Mouse (Mus musculus) MEL (cell line): ENCODE measurements around the gene Tmem8b. TPM values are rescaled to one million over a fixed set of nuclear protein-coding genes. Genes with fewer than 3 reads are reported as not detected.

Source experiments
- DNase-seq: peaks from one replicate; pipeline ENCODE4 v3.0.0; 2011; ENCODE audit warnings: low read depth, low spot score
- H3K27ac ChIP-seq: 2 replicates; pipeline ENCODE4 v1.5.1; 2012; ENCODE audit warnings: low read depth, mild to moderate bottlenecking, control low read depth, low read length, moderate library complexity; ENCODE audit not compliant: control insufficient read depth
- H3K27me3 ChIP-seq, 2 experiments: fragments of 150-350 bp in 1 of 2; sonication (generic) in 1 of 2; 2 replicates each; pipeline ENCODE4 v1.6.1; 2012; ENCODE audit warnings: low read length in 2 of 2, mild to moderate bottlenecking in 2 of 2, improper control_type of control experiment in 1 of 2, moderate library complexity in 1 of 2; ENCODE audit not compliant: insufficient read depth in 2 of 2, control insufficient read depth in 1 of 2
- H3K36me3 ChIP-seq, 2 experiments: 2 replicates each; pipeline ENCODE4 v1.6.1; 2012 to 2014; ENCODE audit warnings: low read length in 2 of 2, improper control_type of control experiment in 1 of 2, inconsistent platforms in 1 of 2, mild to moderate bottlenecking in 1 of 2; ENCODE audit not compliant: insufficient read depth in 2 of 2, control insufficient read depth in 1 of 2
- H3K4me1 ChIP-seq, 2 experiments: fragments of 150-350 bp in 1 of 2; sonication (generic) in 1 of 2; 2 replicates each; pipeline ENCODE4 v1.6.1; 2012; ENCODE audit warnings: low read length in 2 of 2, improper control_type of control experiment in 1 of 2, mild to moderate bottlenecking in 1 of 2; ENCODE audit not compliant: insufficient read depth in 2 of 2, control insufficient read depth in 1 of 2
- H3K4me3 ChIP-seq, 2 experiments: fragments of 150-350 bp in 1 of 2; sonication (generic) in 1 of 2; 2 replicates each; pipeline ENCODE4 v1.5.1; 2012; ENCODE audit warnings: low read depth in 2 of 2, low read length in 2 of 2, mild to moderate bottlenecking in 2 of 2, moderate library complexity in 2 of 2, control low read depth in 1 of 2, improper control_type of control experiment in 1 of 2; ENCODE audit not compliant: control insufficient read depth in 1 of 2, insufficient read depth in 1 of 2
- H3K79me2 ChIP-seq: 2 replicates; pipeline ENCODE4 v1.6.1; 2012; ENCODE audit warnings: mild to moderate bottlenecking, low read length, moderate library complexity; ENCODE audit not compliant: control insufficient read depth, poor library complexity, insufficient read depth
- H3K9ac ChIP-seq: 2 replicates; pipeline ENCODE4 v1.6.1; 2012; ENCODE audit warnings: low read depth, mild to moderate bottlenecking, control low read depth, low read length, moderate library complexity; ENCODE audit not compliant: control insufficient read depth, poor library complexity, severe bottlenecking
- H3K9me3 ChIP-seq: fragments of 150-350 bp; sonication (generic); replicated peaks from 2 replicates; pipeline ENCODE4 v1.6.1; 2012; ENCODE audit warnings: mild to moderate bottlenecking, low read length, improper control_type of control experiment, moderate library complexity; ENCODE audit not compliant: insufficient read depth
- BHLHE40 ChIP-seq: IDR thresholded peaks from 2 replicates; pipeline ENCODE4 v1.6.1; 2012; ENCODE audit warnings: low read depth, mild to moderate bottlenecking, inconsistent platforms, low read length, improper control_type of control experiment, borderline replicate concordance
- CHD2 ChIP-seq: IDR thresholded peaks from 2 replicates; pipeline ENCODE4 v1.6.1; 2011; ENCODE audit warnings: low read length, improper control_type of control experiment
- E2F4 ChIP-seq: IDR thresholded peaks from 2 replicates; pipeline ENCODE4 v1.6.1; 2011; ENCODE audit warnings: low read depth, low read length, improper control_type of control experiment, borderline replicate concordance
- ELF1 ChIP-seq: IDR thresholded peaks from 2 replicates; pipeline ENCODE4 v1.6.1; 2014; ENCODE audit warnings: low read depth, mild to moderate bottlenecking, inconsistent platforms, low read length, improper control_type of control experiment, moderate library complexity
- ETS1 ChIP-seq: IDR thresholded peaks from 2 replicates; pipeline ENCODE4 v1.6.1; 2012; ENCODE audit warnings: low read depth, mild to moderate bottlenecking, inconsistent platforms, low read length, improper control_type of control experiment, moderate library complexity
- HCFC1 ChIP-seq: IDR thresholded peaks from 2 replicates; pipeline ENCODE4 v1.6.1; 2012; ENCODE audit warnings: low read depth, mild to moderate bottlenecking, inconsistent platforms, low read length, improper control_type of control experiment, moderate library complexity
- MAFK ChIP-seq: IDR thresholded peaks from 2 replicates; pipeline ENCODE4 v1.6.1; 2011; ENCODE audit warnings: low read depth, mild to moderate bottlenecking, low read length, improper control_type of control experiment, borderline replicate concordance
- MAZ ChIP-seq: IDR thresholded peaks from 2 replicates; pipeline ENCODE4 v1.6.1; 2012; ENCODE audit warnings: low read depth, mild to moderate bottlenecking, inconsistent platforms, low read length, improper control_type of control experiment
- MXI1 ChIP-seq: IDR thresholded peaks from 2 replicates; pipeline ENCODE4 v1.6.1; 2011; ENCODE audit warnings: mild to moderate bottlenecking, low read depth, low read length, improper control_type of control experiment
- MYB ChIP-seq: IDR thresholded peaks from 2 replicates; pipeline ENCODE4 v1.6.1; 2011; ENCODE audit warnings: mild to moderate bottlenecking, low read depth, low read length, improper control_type of control experiment
- NELFE ChIP-seq: IDR thresholded peaks from 2 replicates; pipeline ENCODE4 v1.6.1; 2011; ENCODE audit warnings: low read depth, low read length, improper control_type of control experiment
- NRF1 ChIP-seq: IDR thresholded peaks from 2 replicates; pipeline ENCODE4 v1.6.1; 2014; ENCODE audit warnings: low read depth, mild to moderate bottlenecking, inconsistent platforms, low read length, improper control_type of control experiment, moderate library complexity; ENCODE audit not compliant: poor library complexity, insufficient read depth, severe bottlenecking
- POLR2A ChIP-seq, 2 experiments: IDR thresholded peaks; 2 replicates each; pipeline ENCODE4 v1.6.1; 2011 to 2012; ENCODE audit warnings: low read length in 2 of 2, mild to moderate bottlenecking in 2 of 2, control low read depth in 1 of 2, improper control_type of control experiment in 1 of 2, low read depth in 1 of 2, moderate library complexity in 1 of 2; ENCODE audit not compliant: control insufficient read depth in 1 of 2, insufficient read depth in 1 of 2, poor library complexity in 1 of 2
- POLR2AphosphoS2 ChIP-seq: IDR thresholded peaks from 2 replicates; pipeline ENCODE4 v1.6.1; 2011; ENCODE audit warnings: low read length, improper control_type of control experiment
- SIN3A ChIP-seq: IDR thresholded peaks from 2 replicates; pipeline ENCODE4 v1.6.1; 2012; ENCODE audit warnings: low read length, improper control_type of control experiment, inconsistent platforms
- SMC3 ChIP-seq: IDR thresholded peaks from 2 replicates; pipeline ENCODE4 v1.6.1; 2011; ENCODE audit warnings: low read depth, low read length, improper control_type of control experiment
- TAL1 ChIP-seq: IDR thresholded peaks from 2 replicates; pipeline ENCODE4 v1.6.1; 2012; ENCODE audit warnings: mild to moderate bottlenecking, inconsistent platforms, low read length, moderate library complexity, mixed read lengths
- TBP ChIP-seq: IDR thresholded peaks from 2 replicates; pipeline ENCODE4 v1.8.0; 2011; ENCODE audit warnings: low read depth, low read length, improper control_type of control experiment
- TCF12 ChIP-seq: IDR thresholded peaks from 2 replicates; pipeline ENCODE4 v1.6.1; 2014; ENCODE audit warnings: low read depth, mild to moderate bottlenecking, inconsistent platforms, low read length, improper control_type of control experiment, moderate library complexity
- UBTF ChIP-seq: IDR thresholded peaks from 2 replicates; pipeline ENCODE4 v1.6.1; 2012; ENCODE audit warnings: low read depth, mild to moderate bottlenecking, inconsistent platforms, low read length, improper control_type of control experiment, moderate library complexity, borderline replicate concordance; ENCODE audit not compliant: insufficient read depth
- ZC3H11A ChIP-seq: IDR thresholded peaks from 2 replicates; pipeline ENCODE4 v1.6.1; 2012; ENCODE audit warnings: low read depth, mild to moderate bottlenecking, inconsistent platforms, low read length, improper control_type of control experiment
- ZKSCAN1 ChIP-seq: IDR thresholded peaks from 2 replicates; pipeline ENCODE4 v1.6.1; 2012; ENCODE audit warnings: low read depth, mild to moderate bottlenecking, inconsistent platforms, low read length, improper control_type of control experiment, moderate library complexity
- ZMIZ1 ChIP-seq: IDR thresholded peaks from 2 replicates; pipeline ENCODE4 v1.6.1; 2012; ENCODE audit warnings: low read depth, mild to moderate bottlenecking, inconsistent platforms, low read length, improper control_type of control experiment, moderate library complexity
- ZNF384 ChIP-seq: IDR thresholded peaks from 2 replicates; pipeline ENCODE4 v1.6.1; 2012; ENCODE audit warnings: low read depth, mild to moderate bottlenecking, inconsistent platforms, low read length, improper control_type of control experiment
- polyA plus RNA-seq, 2 experiments: library from polyadenylated mRNA; stranded (reverse) in 1 of 2; unstranded in 1 of 2; fragments of >175 nt in 1 of 2; fragments of >200 nt in 1 of 2; gene quantifications; 2 replicates each; pipeline versions ENCODE4 v1.2.1 to v1.2.4; 2012; ENCODE audit warnings: low replicate concordance in 2 of 2, low read depth in 1 of 2; ENCODE audit not compliant: insufficient read length in 2 of 2, insufficient read depth in 1 of 2, missing spikeins in 1 of 2
- total RNA-seq: library from RNA; depleted of rRNA; stranded (reverse); fragments of 300-350 nt; gene quantifications from 2 replicates; pipeline ENCODE4 v1.2.3, GENCODE M21; 2012

The Tmem8b gene
- total and polyA plus RNA-seq, 3 experiments = 0.46 to 3.6 TPM; not detected in 1

DNA sequence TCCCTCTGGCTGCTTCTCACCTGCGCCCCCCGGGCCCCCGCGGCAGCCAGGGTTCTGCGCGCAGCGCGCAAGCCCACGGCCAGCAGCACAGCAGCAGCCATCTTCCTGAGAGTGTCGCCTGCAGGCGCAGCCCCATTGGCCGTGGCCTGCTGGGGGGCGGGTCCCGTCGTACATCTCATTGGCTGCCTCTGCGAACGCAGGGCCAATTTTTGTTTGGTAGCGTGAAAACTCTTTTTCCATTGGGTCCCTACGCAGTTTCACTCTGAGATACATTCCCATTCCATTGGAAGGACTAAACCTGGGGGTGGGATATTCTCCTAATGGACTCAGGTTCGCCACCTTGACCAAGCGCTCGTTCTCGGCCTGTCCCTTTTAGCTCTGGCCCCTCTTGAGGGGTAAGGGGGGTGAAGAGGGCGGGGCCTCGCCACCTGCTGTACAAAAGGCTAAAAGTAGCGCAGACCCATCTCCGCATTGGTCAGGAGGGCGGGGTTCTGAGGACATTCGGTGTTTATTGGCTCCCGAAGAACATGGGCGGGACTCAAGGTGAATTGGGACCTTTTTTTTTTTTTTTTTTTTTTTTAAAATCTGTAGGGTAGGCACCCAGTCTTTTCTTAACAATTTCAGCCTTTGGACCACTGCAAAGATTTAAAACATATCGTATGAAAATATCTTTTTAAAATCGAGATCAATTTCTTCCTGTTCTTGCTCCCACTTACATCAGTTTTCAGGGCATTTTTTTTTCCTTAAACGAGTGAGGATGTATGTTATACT is 12.2 kb upstream of the Tmem8b start, which contains the start of gene Hint2:
Hint2 (minus strand) TSS at position 128 of the 771 bp plus-strand sequence.
- H3K4me1 ChIP-seq = peaks cover 0 to 12% of the 10 kb centered on the region in 2 experiments; a peak in 1 of 4 replicates
- H3K36me3 ChIP-seq = peaks cover 0 to 8% of the 10 kb centered on the region in 2 experiments; a peak in 2 of 4 replicates
- no peaks in the 10 kb centered on the region for H3K9me3 ChIP-seq
- peaks cover 3% of the 10 kb centered on the region; the same call in 1 of the 2 replicates for H3K79me2 ChIP-seq
- H3K9ac ChIP-seq = peak within 1 kb of the TSS; percentile 85
- peak; percentile 98 for DNase-seq
- TF ChIP-seq BHLHE40 (no peak), NRF1 (peak; percentile 60), HCFC1 (peak; percentile 75), TAL1 (no peak), TCF12 (no peak), POLR2A (IDR thresholded peaks at IDR 0.05; ENCODE audit: control insufficient read depth in 1 of 2, insufficient read depth in 1 of 2, low read depth in 1 of 2, low read length in 2 of 2, poor library complexity in 1 of 2) (peak; percentile 82 to 95), TBP (peak; percentile 47), NELFE (peak; percentile 82), MAZ (0 out of 2 replicates have a peak, but pooled peaks have one; percentile 5), MXI1 (peak; percentile 59), SIN3A (peak; percentile 70), ZNF384 (peak; percentile 99), MYB (no peak), ZC3H11A (no peak), UBTF (no peak; the same call in 1 of the 2 replicates), SMC3 (no peak), ZKSCAN1 (peak; percentile 45; the same call in 1 of the 2 replicates), ELF1 (0 out of 2 replicates have a peak, but pooled peaks have one; percentile 53), E2F4 (no peak), ZMIZ1 (0 out of 2 replicates have a peak, but pooled peaks have one; percentile 32), POLR2AphosphoS2 (peak; percentile 50; the same call in 1 of the 2 replicates), CHD2 (peak; percentile 70), MAFK (no peak), ETS1 (no peak)
- TF ChIP-seq, all 39 proteins: peak for 14
- Histone ChIP-seq H3K4me3 (peak within 1 kb of the TSS; percentile 80 to 89), H3K27ac (0 out of 2 replicates have a peak within 1 kb of the TSS, but pooled peaks have one; percentile 16), H3K27me3 (no peaks in the 10 kb centered on the region; a peak in 2 of 4 replicates)
